Mouse (Mus musculus) intestine, embryonic 16.5 days (tissue): ENCODE measurements around the gene Sh3tc1. TPM values are rescaled to one million over a fixed set of nuclear protein-coding genes. Genes with fewer than 3 reads are reported as not detected.

Source experiments
- ATAC-seq: fragments of 200-750 bp; cut with Nextera tagmentation; 2 replicates; pipeline ENCODE4 v1.8.0; 2017; ENCODE audit warnings: moderate TSS enrichment, moderate library complexity
- H3K27ac ChIP-seq: fragments of 300-500 bp; sonication (generic); 2 replicates; pipeline ENCODE4 v1.5.1; 2014; ENCODE audit warnings: mild to moderate bottlenecking, low read length
- H3K27me3 ChIP-seq: fragments of 300-500 bp; sonication (generic); replicated peaks from 2 replicates; pipeline ENCODE4 v1.6.1; 2014; ENCODE audit warnings: low read length, control low read depth, mixed read lengths; ENCODE audit not compliant: control insufficient read depth, insufficient read depth
- H3K36me3 ChIP-seq: fragments of 300-500 bp; sonication (generic); 2 replicates; pipeline ENCODE4 v1.6.1; 2014; ENCODE audit warnings: low read length, control low read depth; ENCODE audit not compliant: control insufficient read depth, insufficient read depth
- H3K4me1 ChIP-seq: fragments of 300-500 bp; sonication (generic); 2 replicates; pipeline ENCODE4 v1.6.1; 2014; ENCODE audit warnings: low read length, control low read depth, mixed read lengths; ENCODE audit not compliant: control insufficient read depth, insufficient read depth
- H3K4me2 ChIP-seq: fragments of 300-500 bp; sonication (generic); 2 replicates; pipeline ENCODE4 v1.6.1; 2014; ENCODE audit warnings: low read depth, low read length, control low read depth
- H3K4me3 ChIP-seq: fragments of 300-500 bp; sonication (generic); 2 replicates; pipeline ENCODE4 v1.5.1; 2014; ENCODE audit warnings: mild to moderate bottlenecking, low read length
- H3K9ac ChIP-seq: fragments of 300-500 bp; sonication (generic); 2 replicates; pipeline ENCODE4 v1.6.1; 2014; ENCODE audit warnings: low read depth, low read length
- H3K9me3 ChIP-seq: fragments of 300-500 bp; sonication (generic); 2 replicates; pipeline ENCODE4 v1.6.1; 2016; ENCODE audit warnings: low read length, control low read depth; ENCODE audit not compliant: control insufficient read depth
- WGBS: fragments of 180-500 bp; shearing (Covaris S2); extraction: QIAGEN DNeasy Blood & Tissue Kit; methylation state at CpG from one replicate; pipeline ENCODE4 v1.1.7; 2014; 5-methylcytosine and 5-hydroxymethylcytosine counted together
- polyA plus RNA-seq: library from polyadenylated mRNA; unstranded; fragments of >200 nt; fragmentation: Nextera tagmentation; extraction: Ambion mirVana; gene quantifications from 2 replicates; pipeline ENCODE4 v1.2.1, GENCODE M21; 2015

Sh3tc1 gene
- polyA plus RNA-seq, 1 experiment from 2014 or later: 18.4 TPM

- WGBS: 35% methylated on average over 14 of the region's 14 CpGs
- Histone ChIP-seq H3K36me3 (no peaks in the 10 kb centered on the region), H3K27me3 (no peaks in the 10 kb centered on the region), H3K4me1 (peaks cover 16% of the 10 kb centered on the region), H3K4me3 (peak overlapping the region; percentile 15; the same call in 1 of the 2 replicates), H3K9ac (0 out of 2 replicates have a peak overlapping the region, but pooled peaks have one; percentile 27), H3K4me2 (peak overlapping the region; percentile 47), H3K9me3 (no peaks in the 10 kb centered on the region), H3K27ac (peak overlapping the region; percentile 81)
- ATAC-seq: peak; percentile 91
Measured at GRCm38 (mm10) chr5:35770891-35771663, 31.3 kb upstream of the Sh3tc1 start.

GRCm38 (mm10) chr5:35770246-35770645 is 30.5 kb upstream of the Sh3tc1 start:
- Histone ChIP-seq H3K9ac (no peak overlapping the region), H3K27me3 (no peaks in the 10 kb centered on the region), H3K4me3 (no peak overlapping the region), H3K4me2 (no peak overlapping the region), H3K4me1 (peaks cover 16% of the 10 kb centered on the region), H3K36me3 (no peaks in the 10 kb centered on the region), H3K9me3 (no peaks in the 10 kb centered on the region), H3K27ac (no peak overlapping the region)
- ATAC-seq: no peak
- 88% methylated on average over 2 of the region's 2 CpGs for WGBS

- peaks cover 16% of the 10 kb centered on the region for H3K4me1 ChIP-seq
- H3K27me3 ChIP-seq: no peaks in the 10 kb centered on the region
- no peak for ATAC-seq
- no peak overlapping the region for H3K4me3 ChIP-seq
- H3K36me3 ChIP-seq: no peaks in the 10 kb centered on the region
- no peaks in the 10 kb centered on the region for H3K9me3 ChIP-seq
- no peak overlapping the region for H3K27ac ChIP-seq
- H3K4me2 ChIP-seq: no peak overlapping the region
- WGBS: 84% methylated on average over 7 of the region's 7 CpGs
- no peak overlapping the region for H3K9ac ChIP-seq
Measured at GRCm38 (mm10) chr5:35768997-35769396, 29.2 kb upstream of the Sh3tc1 start.

- ATAC-seq: no peak
- Histone ChIP-seq H3K36me3 (no peaks in the 10 kb centered on the region), H3K4me3 (no peak overlapping the region), H3K27ac (no peak overlapping the region), H3K4me2 (no peak overlapping the region), H3K4me1 (peaks cover 16% of the 10 kb centered on the region), H3K9me3 (no peaks in the 10 kb centered on the region), H3K27me3 (no peaks in the 10 kb centered on the region), H3K9ac (no peak overlapping the region)
- WGBS: 69% methylated on average over 3 of the region's 3 CpGs
Measured at GRCm38 (mm10) chr5:35768525-35768924, 28.7 kb upstream of the Sh3tc1 start.

- 74% methylated on average over 6 of the region's 6 CpGs for WGBS
- no peak overlapping the region for H3K27ac ChIP-seq
- H3K9ac ChIP-seq: no peak overlapping the region
- H3K36me3 ChIP-seq: no peaks in the 10 kb centered on the region
- 0 out of 2 replicates have a peak, but pooled peaks cover under 1% of the 10 kb centered on the region for H3K27me3 ChIP-seq
- peaks cover 5% of the 10 kb centered on the region for H3K4me1 ChIP-seq
- ATAC-seq: no peak
- H3K9me3 ChIP-seq: no peaks in the 10 kb centered on the region
- no peak overlapping the region for H3K4me3 ChIP-seq
- H3K4me2 ChIP-seq: no peak overlapping the region
Measured at GRCm38 (mm10) chr5:35765909-35766308, 26.1 kb upstream of the Sh3tc1 start.

DNA sequence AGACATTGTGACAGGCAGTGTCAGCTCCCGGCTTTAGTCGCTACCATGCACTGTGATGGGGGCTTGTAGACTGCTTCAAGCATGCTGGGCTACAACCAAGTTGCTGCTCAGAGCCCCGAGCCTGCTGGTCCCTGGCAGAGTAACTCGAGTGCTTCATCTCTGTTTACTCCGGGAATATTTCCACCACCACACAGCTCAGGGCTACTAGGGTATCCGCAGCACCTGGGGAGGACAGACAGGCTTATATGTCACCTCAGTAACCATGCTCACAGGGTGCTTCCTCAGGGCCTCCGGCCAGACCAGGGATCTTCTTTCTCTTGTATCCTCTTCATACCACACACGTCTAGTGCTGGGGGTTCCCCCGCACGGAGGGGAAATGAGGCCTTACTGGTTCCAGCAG is 23.1 kb upstream of the Sh3tc1 start:
- WGBS: 72% methylated on average over 10 of the region's 10 CpGs

DNA sequence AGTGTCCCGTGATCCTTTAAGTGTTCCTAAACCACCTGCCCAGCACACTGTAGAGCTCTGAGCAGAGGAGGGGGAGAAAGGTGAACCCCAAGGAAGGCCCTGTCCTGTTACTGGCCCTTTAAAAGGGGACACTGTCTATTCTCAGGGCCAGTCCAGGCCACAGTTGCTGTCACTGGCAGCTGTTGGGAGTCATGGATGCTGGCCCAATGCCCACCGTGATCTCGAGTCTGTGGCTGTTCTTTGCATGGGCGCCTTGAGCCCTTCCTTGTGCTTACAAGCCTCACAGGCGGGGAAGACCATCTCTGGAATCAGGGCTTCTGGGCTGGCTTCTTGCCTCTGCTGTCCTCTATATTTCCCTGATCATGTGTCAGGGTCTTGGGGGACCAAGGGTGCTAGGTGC is 22.6 kb upstream of the Sh3tc1 start:
- Histone ChIP-seq H3K4me1 (0 out of 2 replicates have a peak, but pooled peaks cover 4% of the 10 kb centered on the region), H3K4me2 (no peak overlapping the region), H3K9me3 (no peaks in the 10 kb centered on the region), H3K36me3 (no peaks in the 10 kb centered on the region), H3K4me3 (no peak overlapping the region), H3K9ac (no peak overlapping the region), H3K27me3 (peaks cover 13% of the 10 kb centered on the region), H3K27ac (no peak overlapping the region)
- no peak for ATAC-seq
- 62% methylated on average over 5 of the region's 5 CpGs for WGBS

More for the DNA sequence above, 23.1 kb upstream of the Sh3tc1 start:
- no peak overlapping the region for H3K9ac ChIP-seq
- no peaks in the 10 kb centered on the region for H3K9me3 ChIP-seq
- ATAC-seq: no peak
- peaks cover 13% of the 10 kb centered on the region for H3K27me3 ChIP-seq
- no peaks in the 10 kb centered on the region for H3K36me3 ChIP-seq
- H3K4me2 ChIP-seq: no peak overlapping the region
- no peak overlapping the region for H3K4me3 ChIP-seq
- no peak overlapping the region for H3K27ac ChIP-seq
- H3K4me1 ChIP-seq: 0 out of 2 replicates have a peak, but pooled peaks cover 4% of the 10 kb centered on the region

GRCm38 (mm10) chr5:35761323-35761722 is 21.5 kb upstream of the Sh3tc1 start:
- Histone ChIP-seq H3K4me2 (no peak overlapping the region), H3K27ac (no peak overlapping the region), H3K36me3 (no peaks in the 10 kb centered on the region), H3K27me3 (peaks cover 13% of the 10 kb centered on the region), H3K4me1 (0 out of 2 replicates have a peak, but pooled peaks cover 4% of the 10 kb centered on the region), H3K4me3 (no peak overlapping the region), H3K9me3 (no peaks in the 10 kb centered on the region), H3K9ac (no peak overlapping the region)
- WGBS: 59% methylated on average over 5 of the region's 5 CpGs
- no peak for ATAC-seq

DNA sequence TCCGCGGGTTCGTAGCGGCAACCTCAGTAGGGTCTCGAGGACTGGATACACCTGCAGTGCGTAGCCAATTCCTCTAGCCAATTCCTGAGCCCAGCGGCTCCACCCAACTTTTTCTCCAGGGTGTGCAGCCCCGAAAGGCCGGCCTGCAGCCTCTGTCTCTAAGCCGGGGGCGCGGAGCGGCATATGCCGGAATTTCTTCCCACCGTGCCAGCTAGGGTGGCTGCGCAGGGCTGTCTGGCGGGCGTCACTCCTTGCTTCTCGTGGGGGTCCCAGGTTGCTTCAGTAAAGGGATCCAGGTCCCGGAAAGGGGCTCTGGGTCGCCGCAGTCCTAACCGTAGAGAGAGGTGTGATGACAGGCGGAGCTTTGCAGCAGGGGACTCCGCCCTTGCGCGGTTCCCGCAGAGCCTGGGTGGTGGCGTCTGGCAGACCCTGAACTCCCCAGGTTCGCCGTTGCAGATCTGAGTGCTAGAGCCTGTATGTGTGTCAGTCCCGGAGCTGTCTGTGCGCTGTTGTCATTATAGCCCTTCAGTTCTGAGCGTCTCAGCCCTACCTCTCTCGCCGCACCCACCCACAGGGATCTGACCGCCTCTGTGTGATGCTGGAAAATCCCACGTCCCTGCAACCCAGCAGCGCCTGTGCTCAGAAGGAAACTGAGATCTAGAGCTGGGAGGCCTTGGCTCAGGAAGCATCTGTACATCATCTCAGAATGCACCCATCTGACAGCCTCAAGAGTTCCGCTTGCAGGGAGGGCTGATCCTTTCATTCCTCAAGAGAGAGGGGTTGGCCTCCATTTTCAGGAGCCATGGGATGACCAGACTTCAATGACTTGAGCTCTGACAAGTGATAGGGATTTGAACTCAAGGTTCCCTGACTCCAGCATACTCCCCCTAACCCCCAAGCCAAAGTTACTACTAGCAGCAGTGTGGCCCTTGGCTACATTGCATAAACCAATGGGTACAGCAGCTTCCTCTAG is 18.6 kb upstream of the Sh3tc1 start:
- no peak overlapping the region for H3K27ac ChIP-seq

More for the DNA sequence above, 18.6 kb upstream of the Sh3tc1 start:
- H3K27me3 ChIP-seq: peaks cover 13% of the 10 kb centered on the region
- peak overlapping the region; percentile 61 for H3K9ac ChIP-seq
- H3K9me3 ChIP-seq: no peaks in the 10 kb centered on the region
- H3K4me1 ChIP-seq: 0 out of 2 replicates have a peak, but pooled peaks cover 4% of the 10 kb centered on the region
- WGBS: 1% methylated on average over 40 of the region's 40 CpGs
- H3K4me3 ChIP-seq: peak overlapping the region; percentile 55
- H3K36me3 ChIP-seq: no peaks in the 10 kb centered on the region
- peak; percentile 18 for ATAC-seq
- H3K4me2 ChIP-seq: peak overlapping the region; percentile 96
